Mouse (Mus musculus): ENCODE data around the gene Cacnb2.

Cacnb2 gene

DNA sequence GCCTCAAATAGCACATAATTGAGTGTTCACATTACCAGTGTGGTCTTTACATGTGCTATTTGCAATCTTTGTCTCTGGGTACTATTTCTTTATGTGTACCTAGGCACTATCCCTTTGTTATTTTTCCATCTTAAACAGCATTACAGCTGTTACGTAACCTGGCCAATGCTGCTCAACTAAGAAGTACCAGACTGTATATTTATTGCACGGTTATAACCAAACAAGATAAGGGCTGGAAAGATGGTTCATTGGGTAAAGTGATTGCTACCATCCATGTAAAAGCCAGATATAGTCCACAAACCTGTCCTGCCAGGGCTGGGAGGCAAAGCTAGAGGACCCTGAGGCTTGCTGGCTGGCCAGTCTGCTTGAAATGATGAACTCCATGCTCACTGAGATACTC is 251.2 kb downstream of the Cacnb2 start:
- no peak for DNase-seq (ENCODE audit: extremely low read depth, insufficient read length, low spot score)

GRCm38 (mm10) chr2:14858301-14858700 is 255.4 kb downstream of the Cacnb2 start:
- no peak for DNase-seq (ENCODE audit: extremely low read depth, insufficient read length, low spot score)

- DNase-seq (ENCODE audit: extremely low read depth, insufficient read length, low spot score), result no peak
Measured at GRCm38 (mm10) chr2:14860350-14860749, 257.5 kb downstream of the Cacnb2 start.

GRCm38 (mm10) chr2:14861613-14862012 is 258.7 kb downstream of the Cacnb2 start:
- no peak for DNase-seq (ENCODE audit: extremely low read depth, insufficient read length, low spot score)

GRCm38 (mm10) chr2:14862981-14863380 is 260.1 kb downstream of the Cacnb2 start:
- DNase-seq (ENCODE audit: extremely low read depth, insufficient read length, low spot score), result no peak

- DNase-seq (ENCODE audit: extremely low read depth, insufficient read length, low spot score), result no peak
Measured at GRCm38 (mm10) chr2:14873116-14873515, 270.2 kb downstream of the Cacnb2 start.

GRCm38 (mm10) chr2:14873701-14874181 is 270.9 kb downstream of the Cacnb2 start:
- DNase-seq (ENCODE audit: extremely low read depth, insufficient read length, low spot score), result no peak

DNA sequence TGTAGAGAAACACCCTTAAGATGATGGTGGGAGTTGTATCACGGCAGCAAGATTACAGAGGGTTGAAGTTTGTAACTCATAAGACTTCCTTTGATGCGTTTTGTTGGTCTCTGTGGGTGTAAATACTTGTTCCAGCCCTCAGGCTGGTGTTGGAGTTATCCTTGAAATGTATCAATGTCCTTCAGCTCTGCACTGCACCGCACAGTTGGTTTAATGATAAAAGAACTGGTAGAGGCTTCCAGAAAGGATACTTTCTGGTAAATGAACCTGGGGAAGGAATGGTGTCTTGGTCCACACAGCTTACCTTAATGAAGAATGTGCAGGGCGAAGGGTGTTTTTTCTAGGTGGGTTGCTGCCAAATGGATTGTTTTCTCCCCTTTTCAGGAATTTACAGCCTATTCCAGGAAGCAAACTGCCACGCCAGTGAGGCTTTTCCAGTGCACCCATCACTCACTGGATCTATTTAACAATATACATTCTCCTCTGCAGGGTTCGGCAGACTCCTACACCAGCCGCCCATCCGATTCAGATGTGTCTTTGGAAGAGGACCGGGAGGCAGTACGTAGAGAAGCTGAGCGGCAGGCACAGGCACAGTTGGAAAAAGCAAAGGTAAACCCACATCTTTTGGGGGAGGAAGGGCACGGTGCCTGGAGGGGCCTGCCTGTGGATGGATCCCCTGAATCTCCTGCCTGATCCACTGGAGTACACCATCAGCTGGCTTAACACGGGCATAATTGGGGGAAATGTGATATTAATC is 271.6 kb downstream of the Cacnb2 start:
- no peak for DNase-seq (ENCODE audit: extremely low read depth, insufficient read length, low spot score)

GRCm38 (mm10) chr2:14875121-14875520 is 272.2 kb downstream of the Cacnb2 start:
- DNase-seq (ENCODE audit: extremely low read depth, insufficient read length, low spot score), result no peak

GRCm38 (mm10) chr2:14875616-14876015 is 272.7 kb downstream of the Cacnb2 start:
- DNase-seq (ENCODE audit: extremely low read depth, insufficient read length, low spot score), result no peak

DNA sequence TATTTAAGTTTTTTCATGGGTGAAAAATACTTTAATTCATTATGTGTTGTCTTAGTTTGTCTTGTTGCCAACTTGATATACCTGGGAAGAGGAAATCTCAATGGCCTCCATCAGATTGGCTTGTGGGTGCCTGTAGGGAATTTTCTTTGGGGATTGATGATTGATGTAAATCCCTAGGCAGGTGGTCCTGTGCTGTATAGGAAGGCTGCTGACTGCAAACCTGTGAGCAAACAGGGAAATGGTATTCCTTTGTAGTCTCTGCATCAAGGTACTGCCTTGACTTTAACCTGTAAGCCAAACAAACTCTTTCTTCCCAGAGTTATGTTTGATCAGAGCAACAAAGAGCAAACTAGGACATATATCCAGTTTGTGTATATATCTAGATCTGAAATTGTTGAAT is 276.1 kb downstream of the Cacnb2 start:
- no peak for DNase-seq (ENCODE audit: extremely low read depth, insufficient read length, low spot score)

DNA sequence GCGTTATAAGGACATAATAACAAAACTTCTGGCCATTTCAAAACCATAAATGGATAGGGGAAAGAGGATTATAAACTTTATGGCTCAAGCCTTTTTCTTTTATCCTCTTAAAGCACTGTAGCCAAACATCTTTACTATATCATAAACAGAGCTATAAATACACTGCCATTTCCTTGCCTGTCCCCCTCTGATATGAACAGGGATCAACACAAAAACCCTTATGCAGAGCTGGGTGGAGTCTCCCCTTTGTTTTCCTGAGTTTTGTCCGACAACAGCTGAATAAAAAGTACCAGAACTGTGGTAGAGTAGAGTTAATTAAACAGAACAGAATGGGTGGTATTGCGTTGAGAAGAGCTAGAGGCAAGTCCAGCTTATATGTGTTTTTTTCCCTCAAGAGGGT is 280.6 kb downstream of the Cacnb2 start:
- DNase-seq (ENCODE audit: extremely low read depth, insufficient read length, low spot score), result no peak

- no peak for DNase-seq (ENCODE audit: extremely low read depth, insufficient read length, low spot score)
Measured at GRCm38 (mm10) chr2:14888406-14889195, 285.7 kb downstream of the Cacnb2 start.

- DNase-seq (ENCODE audit: extremely low read depth, insufficient read length, low spot score), result no peak
Measured at GRCm38 (mm10) chr2:14903837-14904236, 300.9 kb downstream of the Cacnb2 start.

- no peak for DNase-seq (ENCODE audit: extremely low read depth, insufficient read length, low spot score)
Measured at GRCm38 (mm10) chr2:14904865-14905264, 302.0 kb downstream of the Cacnb2 start.

DNA sequence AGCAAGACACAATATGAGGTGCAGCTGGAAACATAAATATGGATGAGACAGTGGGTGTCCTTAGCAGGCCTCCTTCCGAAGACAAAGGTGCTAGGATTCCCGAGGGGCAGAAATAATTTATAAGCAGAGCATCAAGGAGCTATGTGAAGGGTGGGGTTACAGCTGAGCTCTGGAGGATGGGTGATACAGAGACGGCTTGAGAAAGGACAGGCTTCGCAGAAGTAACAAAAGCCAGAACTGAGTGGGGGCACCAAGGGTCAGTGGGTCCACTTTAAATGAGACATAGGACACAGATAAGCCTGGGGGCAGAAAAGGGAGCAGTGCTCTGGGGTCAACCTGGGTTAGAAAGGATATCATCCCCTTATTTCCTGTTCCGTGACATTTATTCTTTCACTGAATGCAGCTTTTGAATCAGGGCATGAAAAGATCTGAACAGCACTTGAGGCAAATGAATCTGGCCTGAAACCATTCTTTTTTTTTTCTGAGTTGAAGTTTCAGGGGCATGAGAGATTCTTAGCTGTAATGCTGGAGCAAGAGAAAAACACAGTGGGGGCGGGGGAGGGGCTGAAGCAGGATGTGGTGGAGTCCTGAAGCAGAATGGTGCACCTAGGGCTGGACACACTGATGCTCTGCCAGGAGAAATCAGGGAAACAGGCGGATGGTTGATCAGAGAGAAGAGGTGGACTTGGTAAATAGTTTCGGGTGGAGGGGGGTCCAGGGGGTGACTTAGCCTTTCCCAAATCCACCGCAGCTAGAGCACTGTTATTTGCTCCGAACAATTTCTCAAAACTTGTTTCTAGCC is 304.4 kb downstream of the Cacnb2 start:
- no peak for DNase-seq (ENCODE audit: extremely low read depth, insufficient read length, low spot score)

DNA sequence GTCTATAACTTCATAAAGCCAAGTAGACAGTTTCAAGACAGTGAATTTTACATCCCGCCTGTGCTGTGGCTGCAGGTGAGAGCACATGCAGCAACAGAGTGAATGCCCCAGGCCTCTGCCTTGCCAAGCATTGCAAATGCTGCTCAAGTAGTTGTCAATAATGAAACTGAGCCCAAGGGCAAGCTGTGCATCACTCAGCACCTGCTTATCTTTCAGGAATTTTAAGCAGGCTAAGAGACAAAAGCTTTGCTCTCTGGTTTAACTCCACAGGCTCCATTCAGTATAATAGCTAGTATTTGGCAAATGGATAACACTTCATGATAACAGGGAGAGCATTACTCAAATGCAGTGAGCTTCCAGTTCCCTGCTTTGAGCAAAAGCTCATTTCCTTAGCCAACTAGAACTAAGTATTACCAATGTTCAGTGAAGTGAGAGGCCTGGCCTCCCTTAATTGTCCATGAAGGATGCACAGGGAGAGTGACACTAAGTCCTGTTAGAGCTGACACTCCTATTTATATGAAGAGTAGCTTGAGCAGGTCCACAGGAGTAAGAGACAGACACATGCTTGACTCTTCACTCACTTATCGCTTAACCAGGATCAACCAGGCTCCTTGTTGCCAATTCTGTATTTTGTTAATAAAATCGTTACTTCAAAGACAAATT is 314.8 kb downstream of the Cacnb2 start:
- no peak for DNase-seq (ENCODE audit: extremely low read depth, insufficient read length, low spot score)

DNA sequence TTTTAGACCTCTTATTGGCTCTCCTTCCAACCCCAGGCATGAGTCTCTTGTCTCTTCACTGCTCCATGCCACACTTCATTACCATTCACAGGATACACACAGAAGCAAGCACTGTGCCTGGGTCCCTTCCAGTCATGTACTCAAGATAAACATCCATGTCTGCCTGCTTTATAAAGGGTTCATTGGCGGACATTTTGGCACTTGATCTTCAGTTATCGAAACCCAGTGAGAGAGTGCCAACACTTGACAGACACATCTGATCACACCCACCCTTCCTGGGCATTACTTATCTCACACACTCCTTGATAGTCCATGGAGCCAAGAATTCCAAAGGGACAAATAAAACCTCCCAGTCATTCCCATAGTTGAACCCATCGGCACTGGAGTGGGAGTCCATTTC is 327.0 kb downstream of the Cacnb2 start:
- no peak for DNase-seq (ENCODE audit: extremely low read depth, insufficient read length, low spot score)

DNA sequence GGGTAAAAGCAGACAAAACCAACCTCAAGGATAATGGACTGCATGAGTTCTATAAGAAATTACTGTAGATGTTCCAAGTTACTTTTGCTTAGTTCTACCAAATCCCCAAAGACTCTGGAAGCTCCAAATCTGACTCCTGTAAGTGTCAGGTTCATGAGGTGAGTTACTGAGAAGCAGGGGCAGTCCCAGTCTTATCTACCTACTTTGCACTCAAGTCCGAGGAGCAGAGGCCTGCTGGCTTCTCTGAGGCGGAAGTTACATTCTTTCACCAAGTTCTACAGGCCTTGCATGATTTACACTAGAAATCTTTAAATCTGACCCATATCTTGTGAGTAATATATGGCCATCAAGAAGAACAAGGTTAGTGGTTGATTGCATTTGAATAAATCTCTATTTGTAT is 329.1 kb downstream of the Cacnb2 start:
- no peak for DNase-seq (ENCODE audit: extremely low read depth, insufficient read length, low spot score)

DNA sequence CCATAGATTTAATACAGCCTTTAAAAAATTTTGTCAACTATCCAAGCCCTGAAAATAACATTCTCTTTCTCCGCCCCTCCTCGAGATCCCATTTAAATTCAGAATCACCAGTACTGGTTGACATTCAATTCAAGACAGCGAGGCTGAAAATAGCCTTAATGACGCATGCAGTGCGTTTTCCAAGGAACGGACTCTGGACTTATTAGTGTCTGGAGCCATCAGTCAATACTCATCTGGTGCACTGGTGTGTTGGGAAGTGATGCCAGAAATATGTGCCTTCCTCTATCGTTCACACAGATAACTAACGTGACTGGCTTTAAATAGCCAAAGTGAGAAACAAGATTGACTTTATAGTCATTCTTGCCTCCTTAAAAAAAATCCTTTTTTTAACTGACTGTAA is 333.6 kb downstream of the Cacnb2 start:
- no peak for DNase-seq (ENCODE audit: extremely low read depth, insufficient read length, low spot score)

DNA sequence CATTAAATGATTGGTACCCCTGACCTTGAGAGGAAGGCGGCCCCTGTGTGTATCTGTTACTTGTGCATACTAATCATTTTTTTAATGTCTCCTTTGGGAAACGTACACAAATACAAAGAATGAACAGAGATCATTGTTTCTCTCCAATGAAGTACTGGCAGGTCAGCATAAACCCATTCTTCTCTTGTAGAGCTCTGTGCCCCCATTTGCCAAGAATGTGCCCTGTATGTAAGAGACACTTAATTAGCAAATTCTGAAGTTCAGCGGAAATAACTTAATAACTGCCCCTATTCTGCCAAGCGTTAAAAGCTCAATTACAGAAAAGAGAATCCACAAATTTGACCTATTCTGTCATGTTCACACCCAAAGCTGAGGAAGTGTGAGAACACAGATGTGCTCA is 339.4 kb downstream of the Cacnb2 start:
- DNase-seq (ENCODE audit: extremely low read depth, insufficient read length, low spot score), result no peak
